Mouse (Mus musculus) limb, embryonic 11.5 days (tissue): ENCODE measurements around the gene Abhd8. TPM values are rescaled to one million over a fixed set of nuclear protein-coding genes. Genes with fewer than 3 reads are reported as not detected.
A peak's percentile ranks its signal among the peaks of the same experiment; 100 is the strongest.
"Not testable (repeated sequence)": the region's sequence is repeated elsewhere in the genome, so short reads cannot be mapped to it uniquely, and the experiment has no call there.

Source experiments
- ATAC-seq: fragments of 200-750 bp; cut with Nextera tagmentation; 2 replicates; pipeline ENCODE4 v1.8.0; 2017; ENCODE audit warnings: low read depth; ENCODE audit not compliant: insufficient number of reproducible peaks, low FRiP score, low TSS enrichment
- DNase-seq: peaks from one replicate; pipeline ENCODE4 v3.0.0-alpha.2; 2015; ENCODE audit warnings: low spot score
- H3K27ac ChIP-seq: fragments of 300-500 bp; sonication (generic); replicated peaks from 2 replicates; pipeline ENCODE4 v1.5.1; 2014; ENCODE audit warnings: low read depth, mild to moderate bottlenecking, low read length
- H3K27me3 ChIP-seq: fragments of 300-500 bp; sonication (generic); 2 replicates; pipeline ENCODE4 v1.6.1; 2014; ENCODE audit warnings: mild to moderate bottlenecking, low read length, mixed read lengths; ENCODE audit not compliant: control insufficient read depth, insufficient read depth
- H3K36me3 ChIP-seq: fragments of 300-500 bp; sonication (generic); 2 replicates; pipeline ENCODE4 v1.6.1; 2014; ENCODE audit warnings: mild to moderate bottlenecking, low read length, moderate library complexity, mixed read lengths; ENCODE audit not compliant: control insufficient read depth, insufficient read depth
- H3K4me1 ChIP-seq: fragments of 300-500 bp; sonication (generic); 2 replicates; pipeline ENCODE4 v1.6.1; 2014; ENCODE audit warnings: low read length, mixed read lengths; ENCODE audit not compliant: control insufficient read depth, insufficient read depth
- H3K4me2 ChIP-seq: fragments of 300-500 bp; sonication (generic); 2 replicates; pipeline ENCODE4 v1.6.1; 2014; ENCODE audit warnings: low read depth, mild to moderate bottlenecking, moderate library complexity; ENCODE audit not compliant: severe bottlenecking
- H3K4me3 ChIP-seq: fragments of 300-500 bp; sonication (generic); 2 replicates; pipeline ENCODE4 v1.5.1; 2014; ENCODE audit warnings: low read depth, low read length
- H3K9ac ChIP-seq: fragments of 300-500 bp; sonication (generic); 2 replicates; pipeline ENCODE4 v1.6.1; 2014; ENCODE audit warnings: mild to moderate bottlenecking, low read length
- H3K9me3 ChIP-seq: fragments of 300-500 bp; sonication (generic); 2 replicates; pipeline ENCODE4 v1.6.1; 2016; ENCODE audit warnings: low read length; ENCODE audit not compliant: control insufficient read depth
- WGBS: fragments of 180-500 bp; shearing (Covaris S2); extraction: QIAGEN DNeasy Blood & Tissue Kit; methylation state at CpG from one replicate; pipeline ENCODE4 v1.1.7; 2014; 5-methylcytosine and 5-hydroxymethylcytosine counted together
- polyA plus RNA-seq: library from polyadenylated mRNA; unstranded; fragments of >200 nt; fragmentation: Nextera tagmentation; extraction: Ambion mirVana; gene quantifications from 2 replicates; pipeline ENCODE4 v1.2.1, GENCODE M21; 2014

Gene Abhd8
- polyA plus RNA-seq, 1 experiment from 2014 or later: 43.4 TPM

GRCm38 (mm10) chr8:71445096-71445495 lies 18.4 kb downstream of the Abhd8 start:
- 73% methylated on average over 7 of the region's 7 CpGs for WGBS
- no peak for ATAC-seq
- Histone ChIP-seq H3K4me3 (no peak overlapping the region), H3K9ac (no peak overlapping the region), H3K27me3 (no peaks in the 10 kb centered on the region), H3K9me3 (no peaks in the 10 kb centered on the region), H3K4me1 (no peaks in the 10 kb centered on the region), H3K36me3 (no peaks in the 10 kb centered on the region), H3K4me2 (no peak overlapping the region), H3K27ac (no peak overlapping the region)
- no peak for DNase-seq

GRCm38 (mm10) chr8:71441404-71441803 lies 22.1 kb downstream of the Abhd8 start:
- H3K9ac ChIP-seq: no peak overlapping the region

GRCm38 (mm10) chr8:71437041-71437440 lies 26.4 kb downstream of the Abhd8 start:
- ATAC-seq: no peak
- no peak for DNase-seq
- Histone ChIP-seq H3K36me3 (no peaks in the 10 kb centered on the region), H3K27me3 (no peaks in the 10 kb centered on the region), H3K4me2 (no peak overlapping the region), H3K4me3 (no peak overlapping the region), H3K9ac (no peak overlapping the region), H3K4me1 (no peaks in the 10 kb centered on the region), H3K9me3 (no peaks in the 10 kb centered on the region), H3K27ac (no peak overlapping the region)
- 63% methylated on average over 3 of the region's 3 CpGs for WGBS

More at GRCm38 (mm10) chr8:71441404-71441803, 22.1 kb downstream of the Abhd8 start:
- no peaks in the 10 kb centered on the region for H3K27me3 ChIP-seq
- no peak overlapping the region for H3K4me3 ChIP-seq
- DNase-seq: peak; percentile 70
- no peaks in the 10 kb centered on the region for H3K9me3 ChIP-seq
- no peaks in the 10 kb centered on the region for H3K36me3 ChIP-seq
- H3K4me1 ChIP-seq: no peaks in the 10 kb centered on the region
- 3% methylated on average over 7 of the region's 7 CpGs for WGBS
- H3K27ac ChIP-seq: no peak overlapping the region
- H3K4me2 ChIP-seq: no peak overlapping the region
- no peak for ATAC-seq

- not testable (repeated sequence) for H3K36me3 ChIP-seq, H3K9ac ChIP-seq, H3K4me1 ChIP-seq, ATAC-seq, H3K27ac ChIP-seq, H3K27me3 ChIP-seq, DNase-seq, H3K9me3 ChIP-seq, H3K4me2 ChIP-seq, H3K4me3 ChIP-seq
- WGBS: 94% methylated on average over 1 of the region's 1 CpGs
Measured at GRCm38 (mm10) chr8:71432935-71433334, 30.5 kb downstream of the Abhd8 start.

- Histone ChIP-seq H3K9ac (no peak overlapping the region), H3K27me3 (no peaks in the 10 kb centered on the region), H3K27ac (no peak overlapping the region), H3K4me3 (no peak overlapping the region), H3K36me3 (no peaks in the 10 kb centered on the region), H3K4me2 (no peak overlapping the region), H3K4me1 (no peaks in the 10 kb centered on the region), H3K9me3 (no peaks in the 10 kb centered on the region)
- no peak for DNase-seq
- ATAC-seq: no peak
Measured at GRCm38 (mm10) chr8:71422121-71422520, 41.3 kb downstream of the Abhd8 start.

GRCm38 (mm10) chr8:71411535-71412273 lies 51.8 kb downstream of the Abhd8 start:
- H3K36me3 ChIP-seq: peaks cover 10% of the 10 kb centered on the region; the same call in 1 of the 2 replicates
- H3K4me1 ChIP-seq: no peaks in the 10 kb centered on the region
- H3K9ac ChIP-seq: no peak overlapping the region
- WGBS: 57% methylated on average over 11 of the region's 11 CpGs
- no peak overlapping the region for H3K27ac ChIP-seq
- H3K4me3 ChIP-seq: no peak overlapping the region
- H3K27me3 ChIP-seq: no peaks in the 10 kb centered on the region
- ATAC-seq (no peak), DNase-seq (no peak)
- H3K9me3 ChIP-seq: no peaks in the 10 kb centered on the region
- H3K4me2 ChIP-seq: no peak overlapping the region

- Histone ChIP-seq H3K9ac (no peak overlapping the region), H3K4me3 (no peak overlapping the region), H3K27me3 (no peaks in the 10 kb centered on the region), H3K4me1 (peaks cover 4% of the 10 kb centered on the region; the same call in 1 of the 2 replicates), H3K36me3 (peaks cover 10% of the 10 kb centered on the region; the same call in 1 of the 2 replicates), H3K4me2 (no peak overlapping the region), H3K9me3 (no peaks in the 10 kb centered on the region), H3K27ac (no peak overlapping the region)
- ATAC-seq (no peak), DNase-seq (no peak)
- WGBS: 94% methylated on average over 4 of the region's 4 CpGs
Measured at GRCm38 (mm10) chr8:71408231-71408630, 55.2 kb downstream of the Abhd8 start.

GRCm38 (mm10) chr8:71407441-71407840 lies 56.0 kb downstream of the Abhd8 start:
- H3K4me2 ChIP-seq: no peak overlapping the region
- ATAC-seq (no peak), DNase-seq (peak; percentile 21)
- no peak overlapping the region; the same call in 1 of the 2 replicates for H3K4me3 ChIP-seq
- no peak overlapping the region for H3K27ac ChIP-seq
- peaks cover 4% of the 10 kb centered on the region; the same call in 1 of the 2 replicates for H3K4me1 ChIP-seq
- 94% methylated on average over 14 of the region's 14 CpGs for WGBS
- H3K36me3 ChIP-seq: peaks cover 10% of the 10 kb centered on the region; the same call in 1 of the 2 replicates
- H3K9me3 ChIP-seq: no peaks in the 10 kb centered on the region
- 0 out of 2 replicates have a peak overlapping the region, but pooled peaks have one; percentile 7 for H3K9ac ChIP-seq
- no peaks in the 10 kb centered on the region for H3K27me3 ChIP-seq
